Mouse (Mus musculus) neural tube, embryonic 14.5 days (tissue): ENCODE results near the gene Prkrip1. TPM values are rescaled to one million over a fixed set of nuclear protein-coding genes. Genes with fewer than 3 reads are reported as not detected.

Experiments
- ATAC-seq: fragments of 200-750 bp; cut with Nextera tagmentation; 2 replicates; pipeline ENCODE4 v1.8.0; 2017; ENCODE audit warnings: low read depth, mild to moderate bottlenecking, moderate TSS enrichment, moderate library complexity
- H3K27ac ChIP-seq: fragments of 300-500 bp; sonication (generic); 2 replicates; pipeline ENCODE4 v1.5.1; 2014; ENCODE audit warnings: low read depth, mild to moderate bottlenecking, control low read depth, low read length, moderate library complexity, mixed read lengths
- H3K27me3 ChIP-seq: fragments of 300-500 bp; sonication (generic); 2 replicates; pipeline ENCODE4 v1.6.1; 2014; ENCODE audit warnings: low read length; ENCODE audit not compliant: control insufficient read depth, insufficient read depth
- H3K36me3 ChIP-seq: fragments of 300-500 bp; sonication (generic); 2 replicates; pipeline ENCODE4 v1.6.1; 2014; ENCODE audit warnings: low read length, mixed read lengths; ENCODE audit not compliant: control insufficient read depth, insufficient read depth
- H3K4me1 ChIP-seq: fragments of 300-500 bp; sonication (generic); 2 replicates; pipeline ENCODE4 v1.6.1; 2014; ENCODE audit warnings: low read length; ENCODE audit not compliant: control insufficient read depth, insufficient read depth
- H3K4me2 ChIP-seq: fragments of 300-500 bp; sonication (generic); 2 replicates; pipeline ENCODE4 v1.6.1; 2014; ENCODE audit warnings: mild to moderate bottlenecking, low read depth, low read length, control low read depth
- H3K4me3 ChIP-seq: fragments of 300-500 bp; sonication (generic); 2 replicates; pipeline ENCODE4 v1.5.1; 2014; ENCODE audit warnings: low read depth, low read length, control low read depth, mixed read lengths
- H3K9ac ChIP-seq: fragments of 300-500 bp; sonication (generic); replicated peaks from 2 replicates; pipeline ENCODE4 v1.6.1; 2014; ENCODE audit warnings: low read depth, mild to moderate bottlenecking, control low read depth, low read length, mixed read lengths
- H3K9me3 ChIP-seq: fragments of 300-500 bp; sonication (generic); 2 replicates; pipeline ENCODE4 v1.6.1; 2016; ENCODE audit warnings: low read length; ENCODE audit not compliant: control insufficient read depth
- WGBS: fragments of 180-500 bp; shearing (Covaris S2); extraction: QIAGEN DNeasy Blood & Tissue Kit; methylation state at CpG from one replicate; pipeline ENCODE4 v1.1.7; 2014; 5-methylcytosine and 5-hydroxymethylcytosine counted together
- polyA plus RNA-seq: library from polyadenylated mRNA; unstranded; fragments of >200 nt; fragmentation: Nextera tagmentation; extraction: Ambion mirVana; gene quantifications from 2 replicates; pipeline ENCODE4 v1.2.1, GENCODE M21; 2014

Gene Prkrip1
- polyA plus RNA-seq, 1 experiment from 2014 or later, result 71.8 TPM

DNA sequence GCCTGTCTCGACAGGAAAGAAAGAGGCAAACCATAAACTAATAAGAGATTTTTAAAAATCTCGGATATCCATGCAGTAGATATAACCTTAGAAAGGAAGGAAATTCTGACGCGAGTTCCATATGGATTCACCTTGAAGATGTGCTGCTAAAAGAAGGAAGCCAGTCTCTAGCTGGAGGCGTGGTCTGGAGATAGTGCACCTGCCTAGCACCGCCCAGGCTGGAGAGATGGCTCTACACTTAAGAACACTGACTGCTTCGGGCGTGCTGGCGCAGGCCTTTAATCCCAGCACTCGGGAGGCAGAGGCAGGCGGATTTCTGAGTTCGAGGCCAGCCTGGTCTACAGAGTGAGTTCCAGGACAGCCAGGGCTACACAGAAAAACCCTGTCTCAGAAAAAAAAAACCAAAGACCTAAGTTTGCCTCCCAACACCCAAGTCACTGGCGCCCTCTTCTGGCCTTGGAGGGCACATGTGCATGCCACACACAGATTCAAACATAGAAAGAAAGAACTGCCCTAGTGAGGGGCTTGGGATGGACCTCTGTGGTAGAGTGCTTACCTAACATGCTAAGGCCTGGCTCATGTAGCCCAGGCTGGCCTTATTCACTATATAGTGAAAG lies 61.0 kb downstream of the Prkrip1 start:
- peaks cover 10% of the 10 kb centered on the region for H3K4me1 ChIP-seq
- WGBS, result 73% methylated on average over 13 of the region's 13 CpGs
- no peaks in the 10 kb centered on the region for H3K9me3 ChIP-seq
- no peaks in the 10 kb centered on the region for H3K27me3 ChIP-seq
- no peak overlapping the region for H3K27ac ChIP-seq
- peaks cover 20% of the 10 kb centered on the region; the same call in 1 of the 2 replicates for H3K36me3 ChIP-seq
- no peak overlapping the region for H3K9ac ChIP-seq
- ATAC-seq, result no peak
- no peak overlapping the region for H3K4me2 ChIP-seq
- no peak overlapping the region for H3K4me3 ChIP-seq

DNA sequence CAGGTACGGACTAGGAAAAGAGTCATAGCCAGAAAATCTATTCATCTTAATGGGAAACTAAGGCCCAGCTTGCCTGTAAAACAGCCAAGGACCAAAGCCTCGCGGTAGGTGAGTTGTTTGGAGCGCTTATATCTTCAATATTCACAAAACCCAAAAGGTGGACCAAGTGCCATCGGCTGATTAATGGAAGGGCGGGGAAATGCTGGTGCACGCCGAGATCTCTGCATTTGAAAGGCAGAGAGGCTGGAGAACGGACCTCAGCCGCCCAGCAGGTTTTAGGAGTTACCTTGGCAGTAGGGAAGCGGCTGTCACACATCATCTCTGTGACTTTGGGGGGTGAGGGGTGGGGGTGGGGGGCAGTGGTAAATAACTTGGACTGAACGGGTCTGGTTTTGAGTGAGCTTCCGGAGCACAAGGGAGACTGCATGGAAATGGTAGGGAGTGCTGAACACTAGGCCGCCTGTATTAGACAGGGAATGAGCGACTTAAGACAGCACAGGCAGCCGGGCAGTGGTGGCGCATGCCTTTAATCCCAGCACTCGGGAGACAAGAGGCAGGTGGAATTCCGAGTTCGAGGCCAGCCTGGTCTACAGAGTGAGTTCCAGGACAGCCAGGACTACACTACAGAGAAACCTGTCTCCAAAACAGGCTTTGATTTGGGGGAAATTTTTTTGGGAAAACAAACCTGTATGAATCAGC lies 62.3 kb downstream of the Prkrip1 start:
- ATAC-seq, result 0 out of 2 replicates have a peak, but pooled peaks have one; percentile 13
- no peaks in the 10 kb centered on the region for H3K27me3 ChIP-seq
- peak overlapping the region; percentile 76 for H3K9ac ChIP-seq
- no peaks in the 10 kb centered on the region for H3K9me3 ChIP-seq
- H3K4me3 ChIP-seq, result peak overlapping the region; percentile 74
- peak overlapping the region; percentile 72 for H3K4me2 ChIP-seq
- H3K27ac ChIP-seq, result no peak overlapping the region
- H3K4me1 ChIP-seq, result peaks cover 10% of the 10 kb centered on the region
- WGBS, result 12% methylated on average over 20 of the region's 20 CpGs
- H3K36me3 ChIP-seq, result peaks cover 20% of the 10 kb centered on the region; the same call in 1 of the 2 replicates

DNA sequence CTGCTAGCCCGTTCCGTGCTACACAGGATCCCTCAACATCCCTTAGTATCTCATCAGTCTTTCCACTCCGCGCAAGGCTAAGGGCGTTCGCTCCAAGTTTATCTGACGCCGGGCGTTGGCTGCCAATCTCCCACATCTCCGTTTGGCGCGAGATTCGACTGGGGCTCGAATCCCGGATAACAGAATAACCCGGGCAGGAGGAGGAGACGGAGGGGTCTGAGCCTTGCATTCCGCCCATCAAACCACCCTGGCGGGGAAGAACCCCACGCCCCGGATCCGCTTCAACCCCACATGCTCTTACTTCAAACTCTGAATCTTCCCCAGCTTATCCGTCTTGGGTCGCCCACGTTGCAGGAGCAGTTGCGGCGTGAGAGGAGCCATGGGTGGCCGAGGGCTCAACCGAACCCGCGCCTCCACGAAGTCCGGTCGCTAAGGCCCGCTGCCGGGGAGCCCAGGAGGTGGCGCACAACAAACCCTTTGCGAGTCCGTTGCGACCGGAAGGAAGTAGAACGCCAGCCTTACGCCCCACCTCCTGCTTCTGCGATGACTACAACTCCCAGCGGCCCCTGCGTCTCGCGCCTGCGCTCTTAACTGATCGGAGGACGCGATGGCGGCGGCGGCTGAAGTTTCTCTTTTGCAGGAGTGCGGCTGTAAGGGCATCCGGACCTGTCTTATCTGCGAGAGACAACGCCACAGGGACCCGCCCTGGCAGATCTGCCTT lies 63.0 kb downstream of the Prkrip1 start, which contains the start of the genes Lrwd1 and Alkbh4:
Gene Lrwd1, minus strand, starts transcription at position 504 of the 721 bp plus-strand sequence.
Gene Alkbh4, plus strand, starts transcription at position 576 of the 721 bp plus-strand sequence.
- H3K4me3 ChIP-seq, result peak within 1 kb of the TSS; percentile 74
- no peaks in the 10 kb centered on the region for H3K9me3 ChIP-seq
- H3K9ac ChIP-seq, result peak within 1 kb of the TSS; percentile 76
- under 1% methylated on average over 60 of the region's 60 CpGs for WGBS
- H3K27ac ChIP-seq, result peak within 1 kb of the TSS; percentile 34; the same call in 1 of the 2 replicates
- peaks cover 10% of the 10 kb centered on the region for H3K4me1 ChIP-seq
- H3K4me2 ChIP-seq, result peak within 1 kb of the TSS; percentile 72
- H3K36me3 ChIP-seq, result peaks cover 16% of the 10 kb centered on the region; the same call in 1 of the 2 replicates
- H3K27me3 ChIP-seq, result no peaks in the 10 kb centered on the region
- ATAC-seq, result peak; percentile 94

Other genes with a start within 250 kb of the Prkrip1 start
- gene Ssc4d, start 224.4 kb downstream of the Prkrip1 start, polyA plus RNA-seq, result 1.0 and 1.4 TPM in 2 replicates
- 0.29 TPM in 1 of 2 replicates, not detected in the other for gene Zp3, start 218.9 kb downstream of the Prkrip1 start, polyA plus RNA-seq
- gene Dtx2, start 204.2 kb downstream of the Prkrip1 start, polyA plus RNA-seq, result 18.9 and 23.3 TPM in 2 replicates
- gene Upk3b, start 160.5 kb downstream of the Prkrip1 start, polyA plus RNA-seq, result not detected in 2 replicates
- not detected in 2 replicates for gene Upk3bl, start 144.5 kb downstream of the Prkrip1 start, polyA plus RNA-seq
- 15.0 and 19.8 TPM in 2 replicates for gene Rasa4, start 115.0 kb downstream of the Prkrip1 start, polyA plus RNA-seq
- 219 and 251 TPM in 2 replicates for gene Polr2j, start 82.3 kb downstream of the Prkrip1 start, polyA plus RNA-seq
- gene Lrwd1, start 62.9 kb downstream of the Prkrip1 start, polyA plus RNA-seq, result 17.5 and 20.7 TPM in 2 replicates
- gene Alkbh4, start 62.8 kb downstream of the Prkrip1 start, polyA plus RNA-seq, result 17.6 and 18.4 TPM in 2 replicates
- gene Orai2, start 28.2 kb downstream of the Prkrip1 start, polyA plus RNA-seq, result 34.0 and 41.0 TPM in 2 replicates
- 23.8 and 25.3 TPM in 2 replicates for gene Sh2b2, start 47.6 kb upstream of the Prkrip1 start, polyA plus RNA-seq